ENCODE assay signal across 39 mouse cellular contexts in genomic region chr5:43871845-43872244, GRCm38 (mm10). TPM values are rescaled to one million over a fixed set of nuclear protein-coding genes. Genes with fewer than 3 reads are reported as not detected.
DNase-seq lines count a peak whose midpoint lies in the region; ATAC-seq and TF ChIP-seq lines count a peak whose summit lies in the region.
"Had no signal": no experiment of that assay in that cellular context is flagged by ENCODE, and none has a peak within 500 bp of the region (broad histone marks: within the 10 kb centered on the region; RNA-seq: fewer than 3 reads in every experiment).

No protein-coding gene starts in this region.

- WGBS in liver, embryonic 12.5 days (ENCODE audit: insufficient replicate concordance) = 36% methylated on average over 1 of the region's 1 CpGs
- 42% methylated on average over 1 of the region's 1 CpGs for WGBS in liver, embryonic 11.5 days
- WGBS in small intestine, adult 2 months = 13% methylated on average over 1 of the region's 1 CpGs
- 76% methylated on average over 1 of the region's 1 CpGs for WGBS in hindbrain, embryonic 10.5 days
- WGBS in forebrain, postnatal 0 days = 62% methylated on average over 1 of the region's 1 CpGs

- no peaks in the 10 kb centered on the region for H3K27me3 ChIP-seq in liver, embryonic 12.5 days (replicated peaks)
- H3K27me3 ChIP-seq in liver, embryonic 11.5 days (replicated peaks; ENCODE audit: control insufficient read depth, insufficient read depth, low read length) = no peaks in the 10 kb centered on the region
- no peaks in the 10 kb centered on the region for H3K27me3 ChIP-seq in small intestine, adult 2 months (ENCODE audit: control insufficient read depth, insufficient read depth, low read length)
- peaks cover 14% of the 10 kb centered on the region; the same call in 1 of the 2 replicates for H3K27me3 ChIP-seq in hindbrain, embryonic 10.5 days (ENCODE audit: insufficient read depth, poor library complexity, severe bottlenecking)
- no peaks in the 10 kb centered on the region for H3K27me3 ChIP-seq in forebrain, postnatal 0 days (ENCODE audit: insufficient read depth, low read length)
- H3K27me3 ChIP-seq: embryonic facial prominence, embryonic 15.5 days; forebrain, embryonic 12.5 days; kidney, embryonic 15.5 days; lung, embryonic 15.5 days; Patski; stomach, embryonic 15.5 days had no signal

- H3K4me2 ChIP-seq in liver, embryonic 12.5 days = no peak overlapping the region
- no peak overlapping the region for H3K4me2 ChIP-seq in liver, embryonic 11.5 days
- H3K4me2 ChIP-seq in forebrain, postnatal 0 days (ENCODE audit: low read depth) = no peak overlapping the region
- H3K4me2 ChIP-seq: embryonic facial prominence, embryonic 15.5 days; forebrain, embryonic 12.5 days; heart, embryonic 11.5 days; hindbrain, embryonic 14.5 days; kidney, embryonic 15.5 days; lung, embryonic 15.5 days; midbrain, embryonic 11.5 days; stomach, embryonic 15.5 days had no signal

- no peaks in the 10 kb centered on the region for H3K9me3 ChIP-seq in liver, embryonic 12.5 days (replicated peaks)
- H3K9me3 ChIP-seq in liver, embryonic 11.5 days (ENCODE audit: control insufficient read depth, low read length) = no peaks in the 10 kb centered on the region
- H3K9me3 ChIP-seq in hindbrain, embryonic 10.5 days = no peaks in the 10 kb centered on the region
- no peaks in the 10 kb centered on the region for H3K9me3 ChIP-seq in forebrain, postnatal 0 days (ENCODE audit: low read length)
- H3K9me3 ChIP-seq: embryonic facial prominence, embryonic 10.5 days; embryonic facial prominence, embryonic 15.5 days; forebrain, embryonic 12.5 days; kidney, embryonic 15.5 days; lung, embryonic 15.5 days; stomach, embryonic 15.5 days had no signal

- TF ChIP-seq POLR2A in small intestine, adult 2 months (IDR thresholded peaks at IDR 0.05; ENCODE audit: low read depth, low read length) = no peak

- H3K27ac ChIP-seq in liver, embryonic 12.5 days = no peak overlapping the region
- no peak overlapping the region for H3K27ac ChIP-seq in liver, embryonic 11.5 days (ENCODE audit: low read depth, low read length)
- H3K27ac ChIP-seq in small intestine, adult 2 months (ENCODE audit: insufficient read depth, low read depth, low read length) = 0 out of 2 replicates have a peak overlapping the region, but pooled peaks have one; percentile 43
- H3K27ac ChIP-seq in hindbrain, embryonic 10.5 days = no peak overlapping the region
- H3K27ac ChIP-seq in forebrain, postnatal 0 days (ENCODE audit: low read depth, low read length) = no peak overlapping the region
- H3K27ac ChIP-seq: embryonic facial prominence, embryonic 10.5 days; embryonic facial prominence, embryonic 15.5 days; forebrain, embryonic 12.5 days; hindbrain, embryonic 14.5 days; kidney, embryonic 15.5 days; layer of hippocampus, adult 2 months; lung, embryonic 15.5 days; stomach, embryonic 15.5 days had no signal

- no peak overlapping the region for H3K4me3 ChIP-seq in liver, embryonic 12.5 days
- no peak overlapping the region for H3K4me3 ChIP-seq in liver, embryonic 11.5 days (ENCODE audit: low read depth, low read length)
- H3K4me3 ChIP-seq in small intestine, adult 2 months (ENCODE audit: low read depth, low read length) = no peak overlapping the region
- no peak overlapping the region for H3K4me3 ChIP-seq in hindbrain, embryonic 10.5 days
- no peak overlapping the region for H3K4me3 ChIP-seq in forebrain, postnatal 0 days (ENCODE audit: low read depth, low read length)
- H3K4me3 ChIP-seq: embryonic facial prominence, embryonic 10.5 days; embryonic facial prominence, embryonic 15.5 days; forebrain, embryonic 12.5 days; kidney, embryonic 15.5 days; layer of hippocampus, adult 2 months; lung, embryonic 15.5 days; myocyte; stomach, embryonic 15.5 days had no signal

- H3K36me3 ChIP-seq in liver, embryonic 12.5 days = no peaks in the 10 kb centered on the region
- no peaks in the 10 kb centered on the region for H3K36me3 ChIP-seq in liver, embryonic 11.5 days (ENCODE audit: control insufficient read depth, insufficient read depth, low read length)
- H3K36me3 ChIP-seq in small intestine, adult 2 months (ENCODE audit: control insufficient read depth, insufficient read depth, low read length) = peaks cover 3% of the 10 kb centered on the region
- H3K36me3 ChIP-seq in hindbrain, embryonic 10.5 days = no peaks in the 10 kb centered on the region
- H3K36me3 ChIP-seq in forebrain, postnatal 0 days (ENCODE audit: insufficient read depth) = no peaks in the 10 kb centered on the region
- H3K36me3 ChIP-seq: embryonic facial prominence, embryonic 10.5 days; embryonic facial prominence, embryonic 15.5 days; forebrain, embryonic 12.5 days; kidney, embryonic 15.5 days; lung, embryonic 15.5 days; stomach, embryonic 15.5 days had no signal

- 0 out of 2 replicates have a peak, but pooled peaks have one; percentile 24 for ATAC-seq in liver, embryonic 12.5 days
- ATAC-seq in liver, embryonic 11.5 days (replicated peaks; ENCODE audit: low FRiP score) = no peak
- ATAC-seq in granulocyte monocyte progenitor cell, adult 5-6 weeks (replicated peaks; ENCODE audit: poor library complexity, severe bottlenecking) = peak; percentile 70
- ATAC-seq in forebrain, postnatal 0 days = no peak
- ATAC-seq: Patski had no signal

- no peak for DNase-seq in liver, embryonic 11.5 days (ENCODE audit: low spot score)
- DNase-seq in B cell, adult 2 months = peak; percentile 64 to 65
- DNase-seq in hindbrain, embryonic 10.5 days (ENCODE audit: low spot score) = no peak
- DNase-seq in cerebellum, postnatal 25 days = no peak
- no peak for DNase-seq in forebrain, postnatal 0 days
- DNase-seq: adrenal gland, postnatal 25 days; cerebellum, adult 18-20 months; cerebellum, postnatal 10 days; gastrocnemius, postnatal 10 days; heart, adult 18-20 months; heart, postnatal 4 days; kidney, adult 18-20 months; kidney, postnatal 25 days; left cerebral cortex, postnatal 4 days; retina, postnatal 1 day; right cerebral cortex, postnatal 14 days; thymus, postnatal 14 days had no signal

- no peak overlapping the region for H3K9ac ChIP-seq in liver, embryonic 12.5 days
- no peak overlapping the region for H3K9ac ChIP-seq in liver, embryonic 11.5 days (ENCODE audit: low read depth, low read length)
- no peak overlapping the region for H3K9ac ChIP-seq in forebrain, postnatal 0 days
- H3K9ac ChIP-seq: embryonic facial prominence, embryonic 15.5 days; forebrain, embryonic 12.5 days; hindbrain, embryonic 14.5 days; kidney, embryonic 15.5 days; lung, embryonic 15.5 days; stomach, embryonic 15.5 days had no signal

- H3K4me1 ChIP-seq in liver, embryonic 12.5 days = peaks cover 25% of the 10 kb centered on the region
- H3K4me1 ChIP-seq in liver, embryonic 11.5 days (replicated peaks; ENCODE audit: control insufficient read depth, insufficient read depth, low read length) = peaks cover 3% of the 10 kb centered on the region; the same call in 1 of the 2 replicates
- H3K4me1 ChIP-seq in small intestine, adult 2 months (ENCODE audit: control insufficient read depth, insufficient read depth, insufficient read length, low read length) = peaks cover 21% of the 10 kb centered on the region; the same call in 1 of the 2 replicates
- peaks cover 12% of the 10 kb centered on the region for H3K4me1 ChIP-seq in hindbrain, embryonic 10.5 days (replicated peaks)
- H3K4me1 ChIP-seq in forebrain, postnatal 0 days (ENCODE audit: insufficient read depth) = peaks cover 6% of the 10 kb centered on the region; the same call in 1 of the 2 replicates

- no peak for TF ChIP-seq CTCF in small intestine, adult 2 months (IDR thresholded peaks at IDR 0.05; ENCODE audit: extremely low read depth, insufficient read length, insufficient replicate concordance, low read depth, low read length)
- no peak for TF ChIP-seq CTCF in forebrain, postnatal 0 days (IDR thresholded peaks at IDR 0.05; ENCODE audit: low read depth)

RNA-seq across cellular contexts. Expression of gene Cd38, which starts 3.5 kb away (rescaled TPM):
- polyA plus RNA-seq in liver, embryonic 12.5 days (2016; fragmentation: Nextera tagmentation; extraction: Ambion mirVana) = 13.2 and 13.9 TPM in 2 replicates
- 22.0 and 25.0 TPM in 2 replicates for polyA plus RNA-seq in liver, embryonic 11.5 days (2014; fragmentation: Nextera tagmentation; extraction: Ambion mirVana)
- total RNA-seq in granulocyte monocyte progenitor cell, adult 5-6 weeks (2014; fragmentation: Nextera tagmentation) = not detected in 2 replicates
- total RNA-seq in granulocyte monocyte progenitor cell, adult 5-6 weeks (2017) = 0.26 TPM in 1 of 2 replicates, not detected in the other
- 12.4 and 17.6 TPM in 2 replicates for polyA plus RNA-seq in small intestine, adult 2 months (2012; rRNA removed)
- 6.4 and 7.7 TPM in 2 replicates for polyA plus RNA-seq in hindbrain, embryonic 10.5 days (2016; fragmentation: Nextera tagmentation; extraction: Ambion mirVana)
- total RNA-seq in forebrain, postnatal 0 days (2014; rRNA removed) = 1.9 and 2.4 TPM in 2 replicates
- polyA plus RNA-seq in forebrain, postnatal 0 days (2015; fragmentation: Nextera tagmentation; extraction: Ambion mirVana) = 1.9 and 2.3 TPM in 2 replicates
- total RNA-seq: MEL had no signal

RNA-seq across cellular contexts. Expression of gene Gm7879, which starts 41.1 kb away (rescaled TPM):
- 0.76 TPM in 1 of 2 replicates, not detected in the other for polyA plus RNA-seq in liver, embryonic 12.5 days (2016; fragmentation: Nextera tagmentation; extraction: Ambion mirVana)
- polyA plus RNA-seq in liver, embryonic 11.5 days (2014; fragmentation: Nextera tagmentation; extraction: Ambion mirVana) = not detected in 2 replicates
- 3.5 and 8.0 TPM in 2 replicates for total RNA-seq in granulocyte monocyte progenitor cell, adult 5-6 weeks (2014; fragmentation: Nextera tagmentation)
- total RNA-seq in granulocyte monocyte progenitor cell, adult 5-6 weeks (2017) = 13.4 and 14.1 TPM in 2 replicates
- polyA plus RNA-seq in small intestine, adult 2 months (2012; rRNA removed) = not detected in 2 replicates
- polyA plus RNA-seq in hindbrain, embryonic 10.5 days (2016; fragmentation: Nextera tagmentation; extraction: Ambion mirVana) = not detected in 2 replicates
- total RNA-seq in forebrain, postnatal 0 days (2014; rRNA removed) = 0.38 TPM in 1 of 2 replicates, not detected in the other
- not detected in 2 replicates for polyA plus RNA-seq in forebrain, postnatal 0 days (2015; fragmentation: Nextera tagmentation; extraction: Ambion mirVana)
- total RNA-seq: midbrain, postnatal 0 days had no signal
- polyA plus RNA-seq: embryonic facial prominence, embryonic 15.5 days; heart, embryonic 11.5 days; intestine, embryonic 14.5 days; liver, embryonic 16.5 days; lung, embryonic 15.5 days; midbrain, embryonic 11.5 days; neural tube, embryonic 14.5 days had no signal

RNA-seq across cellular contexts. Expression of gene Fbxl5, which starts 50.4 kb away (rescaled TPM):
- 26.7 and 27.3 TPM in 2 replicates for polyA plus RNA-seq in liver, embryonic 12.5 days (2016; fragmentation: Nextera tagmentation; extraction: Ambion mirVana)
- polyA plus RNA-seq in liver, embryonic 11.5 days (2014; fragmentation: Nextera tagmentation; extraction: Ambion mirVana) = 36.5 and 40.3 TPM in 2 replicates
- total RNA-seq in granulocyte monocyte progenitor cell, adult 5-6 weeks (2014; fragmentation: Nextera tagmentation) = 31.2 and 47.8 TPM in 2 replicates
- 46.3 and 61.3 TPM in 2 replicates for total RNA-seq in granulocyte monocyte progenitor cell, adult 5-6 weeks (2017)
- polyA plus RNA-seq in small intestine, adult 2 months (2012; rRNA removed) = 12.0 and 25.8 TPM in 2 replicates
- 47.5 and 52.3 TPM in 2 replicates for polyA plus RNA-seq in hindbrain, embryonic 10.5 days (2016; fragmentation: Nextera tagmentation; extraction: Ambion mirVana)
- 124 and 132 TPM in 2 replicates for total RNA-seq in forebrain, postnatal 0 days (2014; rRNA removed)
- polyA plus RNA-seq in forebrain, postnatal 0 days (2015; fragmentation: Nextera tagmentation; extraction: Ambion mirVana) = 70.1 and 77.1 TPM in 2 replicates

RNA-seq across cellular contexts. Expression of gene Bst1, which starts 53.2 kb away (rescaled TPM):
- 0.20 and 0.26 TPM in 2 replicates for polyA plus RNA-seq in liver, embryonic 12.5 days (2016; fragmentation: Nextera tagmentation; extraction: Ambion mirVana)
- 0.36 TPM in 1 of 2 replicates, not detected in the other for polyA plus RNA-seq in liver, embryonic 11.5 days (2014; fragmentation: Nextera tagmentation; extraction: Ambion mirVana)
- total RNA-seq in granulocyte monocyte progenitor cell, adult 5-6 weeks (2014; fragmentation: Nextera tagmentation) = 1.8 TPM in 1 of 2 replicates, not detected in the other
- 0.46 and 1.0 TPM in 2 replicates for total RNA-seq in granulocyte monocyte progenitor cell, adult 5-6 weeks (2017)
- 25.9 and 87.8 TPM in 2 replicates for polyA plus RNA-seq in small intestine, adult 2 months (2012; rRNA removed)
- 0.14 TPM in 1 of 2 replicates, not detected in the other for polyA plus RNA-seq in hindbrain, embryonic 10.5 days (2016; fragmentation: Nextera tagmentation; extraction: Ambion mirVana)
- 0.08 and 0.76 TPM in 2 replicates for total RNA-seq in forebrain, postnatal 0 days (2014; rRNA removed)
- 0.11 TPM in 1 of 2 replicates, not detected in the other for polyA plus RNA-seq in forebrain, postnatal 0 days (2015; fragmentation: Nextera tagmentation; extraction: Ambion mirVana)
- total RNA-seq: layer of hippocampus, adult 2 months; left cerebral cortex, adult 8-10 months; left cerebral cortex, postnatal 4 days; MEL had no signal
- polyA plus RNA-seq: C2C12; forebrain, embryonic 12.5 days; hindbrain, embryonic 14.5 days; midbrain, embryonic 11.5 days; myocyte; neural tube, embryonic 14.5 days had no signal

Comparison
In these comparisons a context has a peak if more than half of its experiments do, and no peak if none do; other contexts are left out.
1. ATAC-seq: peak in liver, embryonic 12.5 days (single experiment) and granulocyte monocyte progenitor cell, adult 5-6 weeks (single experiment); none in liver, embryonic 11.5 days (single experiment) and forebrain, postnatal 0 days (single experiment).
2. DNase-seq: peak in B cell, adult 2 months (2 of 2); none in liver, embryonic 11.5 days (single experiment), hindbrain, embryonic 10.5 days (single experiment), cerebellum, postnatal 25 days (0 of 2) and forebrain, postnatal 0 days (single experiment).